Mouse (Mus musculus): ENCODE data around the gene Mrap. TPM values are rescaled to one million over a fixed set of nuclear protein-coding genes. Genes with fewer than 3 reads are reported as not detected.

Mrap gene
- polyA plus RNA-seq, 1 experiment from 2014 or later: 0.21 TPM

DNA sequence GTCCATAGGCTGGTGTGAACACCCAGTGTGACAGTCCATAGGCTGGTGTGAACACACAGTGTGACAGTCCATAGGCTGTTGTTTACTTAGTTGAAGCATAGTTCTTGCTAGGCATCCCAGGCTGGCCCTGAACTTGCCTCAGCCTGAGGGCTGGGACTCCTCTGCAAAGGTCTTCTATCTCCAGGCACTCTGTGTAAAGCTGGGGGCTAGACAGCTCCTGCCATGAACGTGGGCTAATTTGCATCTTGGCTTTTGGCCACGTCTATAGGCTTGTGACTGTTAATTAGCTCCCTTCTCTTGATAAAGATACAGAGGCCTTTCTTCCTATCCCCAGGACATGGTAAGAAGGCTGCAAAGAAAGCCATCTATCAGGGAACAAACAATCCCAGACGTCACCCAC lies 21.3 kb downstream of the Mrap start:
- peaks cover 81% of the 10 kb centered on the region for H3K36me3 ChIP-seq
- H3K4me1 ChIP-seq: no peaks in the 10 kb centered on the region
- 51% methylated on average over 3 of the region's 3 CpGs for WGBS
- H3K27ac ChIP-seq (replicated peaks): no peak overlapping the region
- H3K27me3 ChIP-seq: no peaks in the 10 kb centered on the region
- no peak overlapping the region for H3K9ac ChIP-seq
- no peaks in the 10 kb centered on the region for H3K9me3 ChIP-seq (replicated peaks)
- ATAC-seq (ENCODE audit: insufficient number of reproducible peaks, low FRiP score, low TSS enrichment, low read depth): no peak
- H3K4me3 ChIP-seq (replicated peaks): no peak overlapping the region
- no peak overlapping the region for H3K4me2 ChIP-seq (replicated peaks)

DNA sequence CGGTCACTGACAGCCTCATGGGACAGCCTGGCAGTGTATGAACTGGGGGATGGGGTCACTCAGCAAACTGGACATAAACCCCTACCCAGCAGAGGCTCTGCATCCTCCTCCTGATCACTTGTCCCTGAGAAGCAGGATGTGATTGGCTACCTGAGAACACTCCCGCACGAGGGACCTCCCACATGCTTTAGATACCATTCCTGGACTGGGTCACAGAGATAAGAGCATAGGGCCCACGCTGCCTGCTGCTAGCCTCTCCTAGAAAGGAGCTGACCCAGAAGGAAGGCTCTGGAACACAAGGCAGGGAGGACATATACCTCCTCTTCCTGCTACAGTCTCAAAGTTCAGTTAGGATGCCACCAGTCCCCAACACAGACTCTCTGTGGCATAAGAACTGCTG lies 22.5 kb downstream of the Mrap start:
- Histone ChIP-seq H3K9ac (no peak overlapping the region), H3K27ac (replicated peaks) (no peak overlapping the region), H3K4me3 (replicated peaks) (no peak overlapping the region), H3K4me1 (no peaks in the 10 kb centered on the region), H3K36me3 (peaks cover 76% of the 10 kb centered on the region), H3K9me3 (replicated peaks) (no peaks in the 10 kb centered on the region), H3K27me3 (no peaks in the 10 kb centered on the region), H3K4me2 (replicated peaks) (no peak overlapping the region)
- no peak for ATAC-seq (ENCODE audit: insufficient number of reproducible peaks, low FRiP score, low TSS enrichment, low read depth)
- WGBS: 73% methylated on average over 4 of the region's 4 CpGs

DNA sequence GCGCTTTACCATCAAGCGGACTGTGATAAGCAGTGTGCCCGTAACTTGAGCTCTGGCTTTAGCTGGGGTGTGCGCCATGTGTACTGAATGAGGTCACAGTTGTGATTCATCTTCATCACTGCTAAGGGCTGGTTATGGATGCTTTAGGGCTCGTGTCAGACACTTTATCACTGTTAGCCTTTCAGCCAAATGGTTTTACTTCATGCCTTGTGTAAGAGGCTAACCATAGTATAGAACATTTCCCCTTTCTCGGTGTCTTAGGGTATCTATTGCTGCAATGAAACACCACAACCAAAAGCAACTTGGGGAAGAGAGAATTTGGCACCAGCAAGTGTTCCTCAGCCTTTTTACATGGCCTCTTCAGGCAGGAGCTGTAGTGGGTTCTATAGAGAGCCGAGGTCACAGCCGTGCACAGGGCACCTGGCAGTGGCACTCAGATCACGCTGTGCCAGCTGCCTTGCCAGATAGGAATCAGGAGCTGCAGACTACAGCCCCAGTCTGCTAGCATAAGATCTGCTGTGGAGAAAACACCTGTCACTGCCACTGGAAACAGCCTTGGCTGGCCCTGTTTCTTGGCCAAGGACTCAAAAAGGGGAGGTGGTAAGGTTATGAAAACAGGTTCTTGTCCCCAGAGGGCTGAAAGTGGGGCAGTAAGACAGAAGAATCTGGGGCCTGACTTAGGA lies 27.3 kb downstream of the Mrap start:
- no peak for ATAC-seq (ENCODE audit: insufficient number of reproducible peaks, low FRiP score, low TSS enrichment, low read depth)
- peaks cover 80% of the 10 kb centered on the region for H3K36me3 ChIP-seq
- no peak overlapping the region for H3K4me2 ChIP-seq (replicated peaks)
- H3K9me3 ChIP-seq (replicated peaks): no peaks in the 10 kb centered on the region
- H3K4me3 ChIP-seq (replicated peaks): no peak overlapping the region
- H3K4me1 ChIP-seq: no peaks in the 10 kb centered on the region
- H3K27ac ChIP-seq (replicated peaks): no peak overlapping the region
- 84% methylated on average over 9 of the region's 9 CpGs for WGBS
- H3K9ac ChIP-seq: no peak overlapping the region
- no peaks in the 10 kb centered on the region for H3K27me3 ChIP-seq

DNA sequence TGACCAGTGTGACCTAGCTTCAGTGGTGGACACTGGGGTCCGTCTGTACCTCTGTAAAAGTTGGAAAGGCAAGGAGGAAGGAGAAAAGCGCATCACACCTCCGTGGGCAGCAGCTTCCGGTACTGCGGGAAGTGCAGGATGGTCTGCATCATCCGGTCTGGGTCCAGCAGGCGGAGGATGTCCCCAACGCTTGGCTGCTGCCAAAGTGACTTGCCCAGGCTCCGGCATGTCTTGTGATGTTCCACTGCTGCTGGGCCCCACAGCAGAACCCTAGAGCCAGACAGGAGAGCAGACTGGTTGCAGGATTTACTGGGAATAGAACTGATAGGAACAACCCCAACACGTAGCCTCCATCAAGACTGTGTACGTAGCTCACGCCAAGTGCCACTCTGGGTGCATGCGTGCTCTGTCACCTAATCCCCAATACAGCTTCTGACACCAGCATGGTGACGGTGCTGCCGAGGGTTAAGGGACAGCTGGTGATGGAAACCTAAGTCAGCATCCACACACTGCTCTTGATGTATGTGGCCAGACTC lies 29.0 kb downstream of the Mrap start:
- Histone ChIP-seq H3K4me3 (replicated peaks) (no peak overlapping the region), H3K27me3 (no peaks in the 10 kb centered on the region), H3K4me1 (no peaks in the 10 kb centered on the region), H3K36me3 (peaks cover 76% of the 10 kb centered on the region), H3K4me2 (replicated peaks) (no peak overlapping the region), H3K9me3 (replicated peaks) (no peaks in the 10 kb centered on the region), H3K9ac (no peak overlapping the region), H3K27ac (replicated peaks) (no peak overlapping the region)
- WGBS: 94% methylated on average over 15 of the region's 15 CpGs
- ATAC-seq (ENCODE audit: insufficient number of reproducible peaks, low FRiP score, low TSS enrichment, low read depth): no peak

DNA sequence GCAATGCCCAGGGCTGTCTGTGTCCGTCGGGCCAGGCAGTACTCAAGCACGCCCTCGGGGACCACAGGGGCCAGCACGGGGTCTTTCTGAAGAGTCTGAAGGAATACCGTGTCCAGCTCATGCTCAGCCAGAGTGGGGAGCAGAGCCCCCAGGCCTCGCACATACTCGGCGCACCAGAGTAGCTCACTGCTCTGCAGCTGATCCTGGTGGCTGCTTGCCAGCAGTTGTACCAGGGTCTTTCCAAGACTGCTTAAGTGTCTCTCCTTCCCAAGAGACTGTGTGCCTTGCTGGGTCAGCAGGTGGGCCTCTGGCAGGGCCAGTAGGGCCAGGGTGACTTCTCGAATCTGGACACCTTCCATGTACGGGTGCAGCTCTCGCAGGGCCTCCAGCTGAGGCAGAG lies 36.2 kb downstream of the Mrap start:
- H3K27ac ChIP-seq (replicated peaks): no peak overlapping the region
- H3K9me3 ChIP-seq (replicated peaks): no peaks in the 10 kb centered on the region
- WGBS: 91% methylated on average over 12 of the region's 12 CpGs
- ATAC-seq (ENCODE audit: insufficient number of reproducible peaks, low FRiP score, low TSS enrichment, low read depth): 0 out of 2 replicates have a peak, but pooled peaks have one; percentile 26
- no peaks in the 10 kb centered on the region for H3K27me3 ChIP-seq
- H3K4me1 ChIP-seq: no peaks in the 10 kb centered on the region
- no peak overlapping the region for H3K9ac ChIP-seq
- H3K4me2 ChIP-seq (replicated peaks): no peak overlapping the region
- no peak overlapping the region for H3K4me3 ChIP-seq (replicated peaks)
- H3K36me3 ChIP-seq: peaks cover 84% of the 10 kb centered on the region

DNA sequence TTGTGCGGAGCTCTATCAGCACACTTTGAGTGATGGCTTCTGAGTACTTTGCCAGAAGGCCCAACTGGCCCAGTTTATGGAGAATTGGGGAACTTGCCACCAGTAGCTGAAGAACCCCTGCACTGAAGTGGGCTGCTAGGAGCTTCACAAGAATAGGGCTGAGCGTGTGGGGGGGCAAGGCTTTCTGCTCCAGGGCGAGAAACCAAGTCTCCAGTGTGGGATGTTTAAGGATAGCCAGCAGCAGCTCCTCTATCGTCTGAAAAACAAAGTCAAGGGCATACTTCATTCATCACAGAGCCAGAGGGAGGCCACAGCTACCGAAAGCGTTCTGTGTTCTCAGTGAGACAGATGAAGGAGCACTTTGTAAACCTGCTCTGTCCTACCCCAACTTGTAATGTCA lies 36.6 kb downstream of the Mrap start:
- H3K9me3 ChIP-seq (replicated peaks): no peaks in the 10 kb centered on the region
- no peak overlapping the region for H3K4me3 ChIP-seq (replicated peaks)
- WGBS: 87% methylated on average over 6 of the region's 6 CpGs
- no peak overlapping the region for H3K9ac ChIP-seq
- no peak overlapping the region for H3K27ac ChIP-seq (replicated peaks)
- H3K4me1 ChIP-seq: no peaks in the 10 kb centered on the region
- no peak for ATAC-seq (ENCODE audit: insufficient number of reproducible peaks, low FRiP score, low TSS enrichment, low read depth)
- no peaks in the 10 kb centered on the region for H3K27me3 ChIP-seq
- H3K4me2 ChIP-seq (replicated peaks): no peak overlapping the region
- H3K36me3 ChIP-seq: peaks cover 84% of the 10 kb centered on the region

DNA sequence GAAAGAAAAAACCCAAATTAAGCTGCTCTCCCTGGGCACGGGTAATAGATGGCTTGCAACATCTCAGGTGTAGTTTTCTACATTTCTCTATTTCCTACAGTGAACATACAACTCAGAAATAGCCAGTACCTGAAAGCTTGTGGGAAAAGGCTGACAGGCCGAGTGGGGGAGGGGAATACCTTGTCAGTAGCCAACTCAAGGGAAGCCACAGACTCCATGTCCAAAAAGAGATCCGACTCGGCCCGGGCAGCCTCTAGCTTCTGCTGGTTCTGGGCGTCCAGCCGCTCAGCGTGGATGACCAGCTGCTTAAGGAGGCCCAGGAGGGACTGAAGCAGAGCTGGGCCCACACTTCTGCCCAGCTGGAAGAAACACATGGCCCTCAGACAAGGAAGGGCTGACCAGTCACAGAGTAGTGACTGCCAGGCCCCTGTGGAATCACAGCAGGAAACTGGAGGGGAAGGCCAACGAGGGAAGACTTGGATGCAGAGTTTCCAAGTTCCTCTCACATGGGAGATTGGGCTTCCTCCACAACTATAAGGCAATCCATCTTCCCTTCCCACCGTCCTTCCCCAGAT lies 38.0 kb downstream of the Mrap start:
- 83% methylated on average over 10 of the region's 10 CpGs for WGBS
- H3K9ac ChIP-seq: no peak overlapping the region
- no peaks in the 10 kb centered on the region for H3K4me1 ChIP-seq
- H3K9me3 ChIP-seq (replicated peaks): no peaks in the 10 kb centered on the region
- no peak overlapping the region for H3K4me3 ChIP-seq (replicated peaks)
- H3K36me3 ChIP-seq: peaks cover 94% of the 10 kb centered on the region
- H3K27me3 ChIP-seq: no peaks in the 10 kb centered on the region
- H3K4me2 ChIP-seq (replicated peaks): no peak overlapping the region
- no peak overlapping the region for H3K27ac ChIP-seq (replicated peaks)
- ATAC-seq (ENCODE audit: insufficient number of reproducible peaks, low FRiP score, low TSS enrichment, low read depth): no peak

DNA sequence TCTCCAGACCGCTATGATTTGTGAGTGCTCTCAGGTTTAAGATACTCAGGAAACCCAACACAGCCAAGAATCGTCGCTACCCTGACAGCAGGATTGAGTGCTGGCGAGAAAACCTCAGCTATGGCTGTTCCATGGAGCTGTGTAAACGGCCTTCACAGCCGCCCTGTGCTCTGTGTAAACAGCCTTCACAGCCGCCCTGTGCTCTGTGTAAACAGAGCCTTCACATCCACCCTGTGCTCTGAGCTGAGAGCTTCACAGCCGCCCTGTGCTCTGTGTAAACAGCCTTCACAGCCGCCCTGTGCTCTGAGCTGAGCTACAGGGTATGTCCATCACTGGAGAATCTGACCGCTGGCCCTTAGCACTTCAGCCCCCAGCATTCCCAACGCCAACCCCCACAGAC lies 41.8 kb downstream of the Mrap start:
- Histone ChIP-seq H3K27me3 (no peaks in the 10 kb centered on the region), H3K9ac (no peak overlapping the region), H3K4me3 (replicated peaks) (no peak overlapping the region), H3K27ac (replicated peaks) (no peak overlapping the region), H3K36me3 (peaks cover 91% of the 10 kb centered on the region), H3K4me1 (no peaks in the 10 kb centered on the region), H3K4me2 (replicated peaks) (no peak overlapping the region), H3K9me3 (replicated peaks) (no peaks in the 10 kb centered on the region)
- ATAC-seq (ENCODE audit: insufficient number of reproducible peaks, low FRiP score, low TSS enrichment, low read depth): no peak
- WGBS: 77% methylated on average over 11 of the region's 11 CpGs

DNA sequence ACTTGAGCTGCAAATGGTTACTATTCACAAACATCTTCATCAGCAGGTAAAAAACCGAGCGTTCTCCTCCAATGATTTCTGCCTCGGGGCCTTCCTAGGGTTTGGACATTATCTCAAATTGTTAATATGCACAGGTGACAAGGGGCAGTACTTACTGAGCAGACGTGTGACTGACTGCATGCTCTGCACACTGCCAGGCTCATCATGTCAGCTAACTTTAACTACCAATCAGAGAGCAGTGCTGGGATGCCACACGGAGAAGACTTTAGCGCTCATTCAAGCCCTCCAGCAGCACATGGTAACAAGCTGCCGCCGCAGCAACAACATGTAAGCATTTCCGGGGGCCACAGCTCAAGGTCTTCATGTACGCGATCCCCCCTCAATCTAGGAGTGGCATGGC lies 45.3 kb downstream of the Mrap start:
- no peak overlapping the region for H3K4me3 ChIP-seq (replicated peaks)
- no peaks in the 10 kb centered on the region for H3K9me3 ChIP-seq (replicated peaks)
- no peak overlapping the region for H3K9ac ChIP-seq
- no peaks in the 10 kb centered on the region for H3K4me1 ChIP-seq
- H3K27me3 ChIP-seq: no peaks in the 10 kb centered on the region
- H3K36me3 ChIP-seq: peaks cover 91% of the 10 kb centered on the region
- ATAC-seq (ENCODE audit: insufficient number of reproducible peaks, low FRiP score, low TSS enrichment, low read depth): no peak
- H3K27ac ChIP-seq (replicated peaks): no peak overlapping the region
- WGBS: 79% methylated on average over 11 of the region's 11 CpGs
- H3K4me2 ChIP-seq (replicated peaks): no peak overlapping the region

DNA sequence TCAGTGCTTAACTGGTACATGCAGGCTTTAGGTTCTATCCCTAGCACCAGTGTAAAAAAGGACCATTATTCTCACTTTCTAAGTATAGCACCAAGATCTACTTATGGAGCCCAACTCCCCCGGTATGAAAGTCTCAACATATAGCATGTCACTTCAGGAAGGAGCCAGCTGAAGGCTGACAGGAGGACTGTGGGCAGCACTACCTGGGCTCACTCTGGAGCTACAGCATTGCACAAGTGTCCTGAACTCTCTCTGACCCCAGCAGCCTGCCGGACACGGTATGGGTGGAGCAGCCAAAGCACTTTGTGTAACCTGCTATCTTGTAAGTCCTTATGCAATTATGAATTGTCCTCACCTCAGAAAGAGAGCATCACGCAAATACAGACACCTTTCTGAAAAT lies 47.2 kb downstream of the Mrap start:
- H3K9ac ChIP-seq: no peak overlapping the region
- H3K4me1 ChIP-seq: no peaks in the 10 kb centered on the region
- H3K9me3 ChIP-seq (replicated peaks): no peaks in the 10 kb centered on the region
- no peak overlapping the region for H3K4me3 ChIP-seq (replicated peaks)
- 83% methylated on average over 4 of the region's 4 CpGs for WGBS
- peaks cover 91% of the 10 kb centered on the region for H3K36me3 ChIP-seq
- H3K27me3 ChIP-seq: no peaks in the 10 kb centered on the region
- ATAC-seq (ENCODE audit: insufficient number of reproducible peaks, low FRiP score, low TSS enrichment, low read depth): no peak
- no peak overlapping the region for H3K27ac ChIP-seq (replicated peaks)
- H3K4me2 ChIP-seq (replicated peaks): no peak overlapping the region

DNA sequence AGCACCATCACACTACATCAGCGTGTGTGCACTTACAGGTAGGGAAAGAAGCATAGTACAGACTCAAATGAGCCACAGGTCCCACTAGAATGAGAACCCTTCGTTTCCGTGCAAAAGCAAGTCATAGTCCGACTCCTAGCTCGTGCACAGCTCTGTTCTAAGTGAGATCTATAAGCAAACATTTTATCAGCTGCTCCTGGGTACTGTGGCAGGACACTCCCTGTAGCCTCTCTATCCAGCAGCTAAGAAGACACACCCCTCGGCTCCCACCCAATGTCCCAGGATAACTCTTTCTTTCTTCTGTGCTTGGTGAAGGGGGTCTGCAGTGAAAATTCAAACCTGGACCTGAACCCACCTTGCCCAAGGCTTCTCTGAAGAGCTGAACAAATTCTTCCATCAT lies 50.6 kb downstream of the Mrap start:
- H3K9ac ChIP-seq: no peak overlapping the region
- H3K27me3 ChIP-seq: no peaks in the 10 kb centered on the region
- 90% methylated on average over 6 of the region's 6 CpGs for WGBS
- no peak overlapping the region for H3K27ac ChIP-seq (replicated peaks)
- peaks cover 82% of the 10 kb centered on the region for H3K36me3 ChIP-seq
- no peaks in the 10 kb centered on the region for H3K4me1 ChIP-seq
- no peak for ATAC-seq (ENCODE audit: insufficient number of reproducible peaks, low FRiP score, low TSS enrichment, low read depth)
- no peaks in the 10 kb centered on the region for H3K9me3 ChIP-seq (replicated peaks)
- H3K4me3 ChIP-seq (replicated peaks): no peak overlapping the region
- no peak overlapping the region for H3K4me2 ChIP-seq (replicated peaks)

DNA sequence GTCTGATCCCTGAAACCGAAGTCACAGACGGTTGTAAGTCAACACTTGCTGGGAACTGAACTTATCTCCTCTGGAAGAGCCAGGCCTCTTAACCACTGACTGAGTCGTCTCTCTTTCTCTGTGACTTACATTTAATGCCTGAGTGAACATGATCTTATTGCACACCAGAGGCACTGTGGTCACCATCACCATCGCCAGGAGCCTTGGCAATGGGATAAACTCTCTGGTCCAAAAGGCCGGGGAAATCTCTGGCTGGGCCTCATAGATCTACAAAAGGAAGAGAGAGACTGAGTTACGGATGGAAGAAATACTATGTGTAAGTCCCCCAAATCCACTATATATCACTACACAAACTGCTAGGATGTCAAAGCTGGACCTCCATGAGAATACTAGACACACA lies 52.9 kb downstream of the Mrap start:
- H3K27ac ChIP-seq (replicated peaks): no peak overlapping the region
- no peak overlapping the region for H3K4me3 ChIP-seq (replicated peaks)
- WGBS: 92% methylated on average over 6 of the region's 6 CpGs
- H3K9me3 ChIP-seq (replicated peaks): no peaks in the 10 kb centered on the region
- no peak overlapping the region for H3K9ac ChIP-seq
- H3K36me3 ChIP-seq: peaks cover 81% of the 10 kb centered on the region
- H3K27me3 ChIP-seq: no peaks in the 10 kb centered on the region
- no peak for ATAC-seq (ENCODE audit: insufficient number of reproducible peaks, low FRiP score, low TSS enrichment, low read depth)
- H3K4me2 ChIP-seq (replicated peaks): no peak overlapping the region
- H3K4me1 ChIP-seq: no peaks in the 10 kb centered on the region

Data from embryonic facial prominence, embryonic 15.5 days (tissue).